Mouse (Mus musculus) gastrocnemius, adult 8-10 months (tissue): ENCODE data around the gene Crb2. TPM values are rescaled to one million over a fixed set of nuclear protein-coding genes. Genes with fewer than 3 reads are reported as not detected.

Experiments
- DNase-seq, 2 experiments: peaks; one replicate each; pipeline ENCODE4 v3.0.0; 2022; ENCODE audit warnings: low spot score in 2 of 2
- total RNA-seq, 4 experiments: library from RNA; stranded (reverse); gene quantifications; 2 replicates each; pipeline ENCODE4 v1.2.4; 2022

Gene Crb2
- total RNA-seq, 4 experiments from 2014 or later: 0.02 to 0.08 (median 0.04) TPM; not detected in 1

DNA sequence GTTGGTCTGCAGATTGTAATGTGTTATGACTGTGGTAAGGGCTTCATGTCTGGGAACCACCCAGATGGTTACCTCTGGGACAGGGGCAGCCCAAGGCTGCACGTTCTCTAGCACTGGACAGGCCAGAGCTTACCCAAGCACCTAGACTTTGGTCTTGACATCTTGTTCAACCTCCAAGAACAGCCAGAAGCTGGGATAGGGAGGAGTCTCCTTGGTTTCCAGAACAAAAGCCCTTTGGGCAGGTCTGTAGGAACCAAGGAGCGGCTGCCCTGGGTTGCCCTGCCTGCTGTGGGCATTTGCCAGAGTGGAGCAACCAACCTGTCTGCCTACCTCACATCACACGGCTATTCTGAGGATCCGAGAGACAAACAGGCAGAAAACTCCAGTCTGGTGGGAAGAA is 21.0 kb downstream of the Crb2 start:
- no peak for DNase-seq

DNA sequence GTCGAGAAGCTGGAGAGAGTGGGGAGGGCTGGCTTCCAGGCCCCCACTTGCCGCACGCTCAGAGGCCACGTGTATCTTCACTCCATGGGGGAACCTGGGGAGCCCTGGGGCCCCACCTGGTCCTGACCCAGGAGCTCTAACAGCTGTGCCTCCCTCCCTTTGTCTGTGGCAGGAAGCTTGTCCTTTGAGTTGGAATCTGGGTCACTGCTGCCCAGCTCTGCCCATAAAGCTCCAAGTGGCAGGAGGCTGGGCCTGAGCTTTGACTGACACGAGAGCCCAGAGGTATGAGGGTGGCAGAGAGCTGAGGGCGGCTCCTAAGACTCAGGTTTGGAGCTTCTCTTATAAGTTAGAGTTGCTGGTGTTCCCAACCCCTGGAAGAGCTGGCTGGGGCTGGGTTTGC is 23.1 kb downstream of the Crb2 start:
- no peak for DNase-seq

DNA sequence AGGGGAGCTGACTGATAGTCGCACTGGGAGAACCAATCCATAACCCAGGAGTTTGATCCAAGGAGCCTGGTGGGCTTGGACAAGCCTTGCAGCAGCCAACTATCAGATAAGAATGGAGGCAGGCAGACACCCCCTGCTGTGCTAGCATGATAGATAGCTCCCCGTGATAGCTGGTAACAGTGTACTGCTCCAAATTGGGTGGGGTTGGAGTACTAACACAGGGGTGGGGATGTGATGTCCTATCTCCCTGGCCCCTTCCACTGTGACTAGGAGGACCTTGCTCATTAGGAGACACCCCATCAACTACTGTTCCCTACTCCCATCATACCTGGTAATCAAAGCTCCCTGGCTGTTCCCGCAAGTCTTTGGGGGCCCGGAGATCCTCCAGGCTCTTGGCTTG is 25.6 kb downstream of the Crb2 start:
- no peak for DNase-seq

DNA sequence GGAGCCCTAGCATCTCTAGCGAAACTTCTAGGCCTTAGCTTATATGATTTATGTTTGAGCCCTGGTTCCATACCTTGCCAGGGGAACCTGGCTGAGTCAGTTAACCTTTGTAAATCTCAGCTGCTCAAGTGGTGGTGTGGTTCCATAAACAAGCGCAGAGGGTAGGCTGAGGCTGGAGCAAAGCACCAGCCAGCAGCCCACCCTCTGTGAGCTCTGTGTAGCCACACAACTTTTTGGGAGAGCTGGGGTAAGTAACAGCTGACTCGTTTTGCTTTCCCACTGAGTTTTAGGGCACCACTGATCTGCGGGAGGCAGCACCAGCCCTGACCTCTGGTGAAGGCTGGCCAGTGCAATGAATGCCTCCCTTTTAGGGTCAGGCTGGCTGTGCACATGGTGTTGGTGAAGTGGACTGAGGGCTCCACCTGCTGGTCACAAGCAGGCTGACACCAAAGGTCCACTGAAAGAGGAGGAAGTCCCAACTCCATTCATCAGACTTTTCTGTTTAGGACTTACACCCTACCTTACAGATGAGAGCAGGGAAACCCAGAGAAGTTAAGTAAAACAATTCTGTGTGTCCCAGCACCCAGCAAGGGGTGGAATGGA is 26.7 kb downstream of the Crb2 start:
- DNase-seq: peak; percentile 18 to 32

DNA sequence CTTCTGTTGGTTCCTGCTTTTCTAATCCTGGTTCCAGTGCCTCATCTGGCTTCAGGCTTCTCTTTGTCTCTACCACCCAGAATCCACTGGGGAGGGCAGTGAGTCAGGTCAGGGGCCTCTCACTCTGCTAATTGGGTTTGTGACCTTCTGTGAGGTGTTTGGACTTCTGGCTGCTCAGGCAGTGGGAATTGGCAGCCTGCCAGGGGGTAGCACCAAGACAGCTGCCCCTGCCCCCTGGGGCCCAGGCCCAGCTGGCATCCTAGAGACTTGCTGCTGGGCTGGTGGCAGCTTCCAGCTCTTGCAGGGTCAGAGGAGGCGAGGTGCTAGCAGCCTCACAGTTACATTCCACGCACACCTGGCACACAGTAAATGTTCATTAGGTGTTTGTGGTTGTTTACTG is 35.6 kb downstream of the Crb2 start:
- no peak for DNase-seq

DNA sequence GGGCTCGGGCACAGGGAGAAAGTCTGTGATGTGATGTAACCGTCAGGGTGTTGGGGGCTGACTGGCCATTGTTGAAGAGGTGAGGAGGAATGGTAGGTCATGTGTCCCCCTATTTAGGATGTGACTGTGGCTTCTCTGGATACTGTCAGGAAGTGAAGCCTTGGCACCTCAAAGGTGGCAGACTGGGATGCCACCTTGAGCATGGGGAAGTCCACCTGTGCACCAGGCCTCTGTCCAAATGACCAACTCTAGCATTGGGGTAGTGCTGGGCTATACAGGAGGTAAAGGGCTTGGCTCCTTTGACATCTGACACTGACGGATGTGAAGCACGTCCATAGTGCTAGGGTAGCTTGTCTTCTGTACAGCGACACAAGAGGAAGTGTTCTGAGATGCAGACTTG is 36.4 kb downstream of the Crb2 start:
- DNase-seq: no peak

DNA sequence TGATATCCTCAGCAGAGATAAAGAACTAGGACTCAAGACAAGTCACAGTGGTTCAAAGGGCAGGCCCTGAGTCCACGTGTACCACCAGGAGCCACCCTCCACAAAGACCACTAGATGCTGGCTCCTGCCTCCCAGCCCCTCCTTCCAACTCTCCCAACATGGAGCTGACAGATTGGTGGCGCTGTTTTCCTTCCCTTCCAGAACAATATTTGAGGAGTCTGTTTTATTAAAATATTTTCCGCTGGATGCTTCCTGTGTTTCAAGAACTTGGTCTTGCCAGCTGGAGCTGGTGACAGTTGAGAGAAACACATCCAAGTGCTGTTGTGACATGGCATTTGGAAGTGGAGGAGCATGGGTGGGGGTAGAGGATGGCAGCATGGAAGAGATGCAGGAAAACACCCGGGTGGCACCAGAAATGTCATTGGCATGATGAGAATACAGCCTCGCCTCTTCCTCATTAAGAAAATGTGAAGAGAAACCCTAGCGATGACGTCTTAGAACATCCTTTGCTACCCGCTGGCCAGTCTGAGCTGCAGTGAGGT is 38.8 kb downstream of the Crb2 start:
- no peak for DNase-seq

DNA sequence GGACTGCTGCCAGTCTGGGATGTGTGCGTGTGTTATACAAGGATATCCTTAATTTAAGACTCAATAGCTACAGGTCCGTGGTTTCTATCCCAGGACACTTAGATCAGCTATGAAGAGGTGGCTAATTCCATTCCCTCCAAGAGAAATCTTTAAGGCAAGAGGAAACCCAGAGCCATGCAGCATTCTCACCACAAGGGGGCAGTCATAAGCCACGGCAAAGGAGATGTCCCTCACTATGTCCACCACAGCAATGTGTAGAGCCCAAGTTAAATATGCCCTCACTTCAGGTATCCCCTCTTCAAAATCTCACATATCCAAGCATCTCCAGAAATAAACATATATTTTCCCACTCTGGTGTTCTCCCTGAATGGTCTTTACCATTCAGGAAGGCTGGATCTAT is 39.6 kb downstream of the Crb2 start:
- peak; percentile 43 to 49 for DNase-seq

DNA sequence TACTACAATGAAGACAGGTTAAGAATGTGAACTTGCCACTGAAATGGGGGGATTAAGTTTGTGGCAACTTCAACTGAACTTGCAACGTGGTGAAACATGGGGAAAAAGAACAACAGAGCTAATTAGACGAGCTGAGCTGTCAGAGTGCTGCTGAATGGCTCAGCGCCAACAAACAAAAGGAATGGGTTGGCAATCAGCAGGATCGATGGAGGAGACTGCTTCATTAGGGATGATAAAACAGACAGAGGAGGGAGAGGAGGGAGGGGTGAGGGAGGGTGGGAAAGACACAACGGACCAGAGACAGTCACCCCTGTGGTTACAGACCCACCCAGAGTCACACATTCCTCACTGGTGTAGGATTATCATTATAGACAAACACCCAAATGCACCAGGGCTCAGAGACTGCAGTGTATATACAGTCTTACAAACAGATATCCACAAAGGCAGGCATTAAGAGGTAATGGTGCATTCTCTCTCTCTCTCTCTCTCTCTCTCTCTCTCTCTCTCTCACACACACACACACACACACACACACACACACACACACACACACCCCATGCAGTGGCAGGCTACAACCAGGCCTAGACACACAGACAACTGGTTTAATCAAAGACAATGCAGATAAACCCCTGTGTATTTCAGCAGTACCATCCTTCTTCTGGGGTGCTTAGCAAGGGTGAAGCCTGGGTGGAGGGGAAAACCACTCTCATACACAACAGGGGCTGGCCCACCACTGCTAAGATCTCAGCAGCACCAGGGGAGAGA is 42.9 kb downstream of the Crb2 start:
- DNase-seq: no peak

DNA sequence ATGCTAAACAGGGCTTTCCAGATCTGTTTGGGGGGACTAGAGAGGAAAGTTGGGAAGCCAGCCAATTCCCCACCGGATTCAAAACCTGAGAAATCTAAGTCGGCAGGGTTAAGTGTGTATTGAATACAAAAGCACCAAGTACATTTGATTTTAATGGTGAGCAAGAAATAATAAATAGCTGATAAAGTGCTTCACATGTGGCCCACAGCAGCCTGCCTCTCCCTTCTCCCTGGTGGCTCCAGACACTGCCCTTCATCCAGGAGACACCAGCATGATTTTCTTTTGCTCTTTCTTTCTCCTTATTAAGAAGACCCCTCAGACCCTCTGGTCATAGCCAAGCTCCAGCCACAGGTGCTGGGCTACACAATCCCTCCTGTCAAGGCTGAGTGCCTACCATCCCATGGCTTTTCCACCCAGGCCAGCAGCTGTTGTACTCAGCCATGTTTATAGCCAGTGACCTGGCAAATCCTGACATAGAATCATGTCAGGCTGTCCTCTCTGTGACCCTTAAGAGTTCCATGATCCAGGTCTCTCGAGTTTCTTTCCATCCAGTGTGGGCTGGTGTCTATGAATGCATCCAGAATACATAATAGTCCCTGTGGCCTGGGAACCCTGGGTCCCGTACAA is 43.6 kb downstream of the Crb2 start:
- peak in 1 of 2 experiments; percentile 20 for DNase-seq

DNA sequence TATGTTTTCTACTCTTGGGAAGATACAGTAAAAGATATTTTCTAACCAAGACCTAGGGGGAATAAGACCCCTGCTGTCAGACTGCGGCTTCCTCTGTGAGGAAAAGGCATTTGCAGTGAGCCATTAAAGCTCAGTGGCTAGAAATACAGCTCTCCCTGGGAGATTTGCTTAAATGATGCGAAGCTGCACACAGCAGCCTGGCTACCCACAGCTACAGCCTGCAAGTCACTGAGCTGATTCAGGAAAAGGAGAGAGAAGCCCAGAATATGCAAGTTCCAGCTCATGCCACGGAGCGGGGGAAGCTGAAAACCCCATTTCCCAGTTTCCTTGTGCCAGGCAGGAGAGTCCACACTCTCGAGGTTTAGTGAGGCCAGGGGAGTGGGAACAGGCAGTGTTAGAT is 46.1 kb downstream of the Crb2 start:
- no peak for DNase-seq

DNA sequence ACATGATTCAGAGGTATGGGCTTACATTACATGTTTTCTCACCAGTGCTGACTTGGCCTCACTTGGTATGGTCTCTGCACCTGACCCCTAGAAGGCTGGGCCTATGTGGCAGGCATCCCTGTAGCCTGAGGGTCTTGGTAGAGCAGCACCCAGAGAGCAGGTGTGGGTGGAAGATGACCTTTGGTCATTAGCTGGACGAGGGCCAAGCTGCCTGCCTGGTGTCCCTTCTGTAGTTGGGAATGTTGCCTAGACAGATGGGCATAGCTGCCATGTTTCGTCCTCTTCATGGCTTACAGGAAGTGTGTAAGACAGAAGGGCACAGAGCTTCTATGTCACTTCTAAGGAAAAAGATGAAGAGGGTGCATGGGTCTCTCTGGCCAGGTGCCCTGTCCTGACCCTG is 47.8 kb downstream of the Crb2 start:
- DNase-seq: no peak

DNA sequence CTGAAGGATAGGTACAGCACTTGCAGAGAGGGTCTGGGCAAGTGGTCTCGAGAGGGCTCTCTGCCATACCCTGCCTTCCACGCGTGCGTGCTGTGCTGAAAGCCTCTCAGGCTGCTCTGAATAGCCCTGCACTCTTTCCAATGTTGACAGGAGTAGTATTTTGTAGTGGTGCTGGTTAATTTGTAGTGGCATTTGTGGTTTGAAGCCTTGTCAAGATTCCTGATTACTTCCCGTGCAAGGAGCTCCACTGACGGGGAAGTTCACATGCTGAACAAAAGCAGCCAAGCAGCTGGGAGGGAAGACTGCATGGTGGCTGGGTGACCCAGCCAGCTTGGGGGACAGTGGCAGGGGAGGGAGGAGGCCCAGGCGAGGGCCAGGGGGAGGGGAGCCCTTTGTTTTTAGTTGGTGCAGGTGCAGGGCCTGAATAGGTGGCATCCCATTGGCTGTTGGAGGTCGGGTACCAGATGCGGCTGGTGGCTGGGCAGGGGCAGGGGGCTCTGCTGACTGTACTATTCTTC is 53.8 kb downstream of the Crb2 start:
- no peak for DNase-seq

DNA sequence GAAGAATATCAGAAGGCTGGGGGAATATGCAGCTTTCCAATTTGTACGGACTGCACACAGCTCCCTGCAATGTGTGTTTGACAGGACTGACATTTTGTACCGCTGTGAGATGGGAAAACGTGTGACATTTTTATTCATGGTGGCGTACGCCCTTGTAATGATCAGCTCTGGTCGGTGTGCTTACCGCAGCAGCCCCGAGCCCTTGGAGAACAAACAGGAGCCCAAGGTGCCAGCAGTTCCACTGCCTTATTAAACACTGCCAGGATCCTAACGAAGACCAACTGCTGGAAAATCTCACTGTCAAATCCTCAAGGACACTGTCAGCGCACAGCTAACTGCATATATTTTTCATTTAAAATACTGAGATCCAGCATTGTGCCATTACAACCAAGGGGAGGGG is 56.2 kb downstream of the Crb2 start:
- DNase-seq: no peak

DNA sequence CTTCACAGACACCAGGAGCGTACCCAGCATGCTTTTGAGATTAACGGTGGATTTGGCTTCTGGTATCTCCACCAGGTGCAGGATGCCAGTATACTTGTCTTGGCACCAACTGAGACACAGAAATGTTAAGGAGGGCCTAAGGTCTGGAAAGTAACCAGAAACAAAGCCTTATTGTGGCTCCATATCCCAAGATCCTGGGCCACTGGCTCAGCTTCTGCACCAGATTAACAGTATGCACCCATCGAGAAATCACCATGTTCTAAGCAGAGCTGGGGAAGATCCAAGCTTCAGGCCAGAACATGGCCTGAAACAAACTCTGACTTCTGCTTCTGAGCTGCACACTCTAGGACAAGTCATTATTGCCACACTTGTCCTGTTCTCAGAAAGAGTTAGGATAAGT is 60.9 kb downstream of the Crb2 start:
- DNase-seq: no peak

DNA sequence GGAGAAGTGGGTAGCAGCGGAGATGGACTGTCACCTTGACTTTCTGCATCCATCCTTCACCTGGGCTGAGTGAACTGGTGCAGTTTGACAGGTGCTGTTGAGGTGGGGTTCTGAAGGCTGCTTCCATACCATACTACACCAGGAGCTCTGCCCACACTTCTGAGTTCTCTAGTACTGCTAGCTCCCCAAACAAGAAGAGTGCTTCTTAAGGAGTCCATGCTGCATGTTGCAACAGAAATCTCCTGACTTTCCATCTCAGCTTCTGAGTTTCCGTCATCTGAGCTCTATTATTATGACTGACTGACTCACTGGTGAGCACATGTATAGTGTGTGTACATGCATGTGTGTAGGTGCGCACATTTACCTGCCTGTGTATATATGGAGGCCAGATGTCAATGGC is 61.5 kb downstream of the Crb2 start:
- DNase-seq: no peak

DNA sequence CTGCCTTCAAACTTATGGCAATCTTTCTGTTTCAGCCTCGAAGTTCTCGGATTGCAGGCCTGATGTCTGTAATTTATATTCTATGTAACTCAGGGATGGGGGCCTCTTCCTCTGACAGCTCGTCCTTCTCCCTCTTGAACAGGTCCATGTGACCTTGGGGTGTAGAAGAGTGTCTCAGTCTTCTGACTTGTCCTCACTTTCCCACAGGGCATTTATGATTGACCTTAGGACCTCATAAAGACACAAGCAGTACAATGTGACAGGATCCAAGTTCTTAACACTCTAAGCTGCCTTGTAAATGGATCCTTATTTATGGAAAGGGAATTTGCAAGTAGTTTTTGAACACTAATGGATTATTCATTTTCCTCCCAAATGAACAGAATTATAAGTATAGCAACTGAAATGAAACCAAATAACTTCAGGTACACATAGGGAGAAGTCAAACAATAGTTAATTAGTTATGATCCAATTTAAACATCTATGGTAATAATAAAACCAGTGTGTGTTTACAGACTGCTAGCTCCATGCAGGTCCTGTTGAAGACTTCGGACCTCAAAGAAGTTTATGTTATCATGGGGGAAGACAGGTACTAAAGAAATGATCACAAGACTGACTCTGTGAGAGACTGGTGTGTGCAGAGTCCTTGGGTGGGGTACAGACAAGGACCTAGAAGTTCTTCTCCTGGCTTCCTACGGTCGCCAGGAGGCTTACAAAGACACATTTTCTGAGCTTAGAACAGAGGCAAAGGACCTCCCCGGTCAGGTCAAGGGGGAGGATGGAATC is 62.3 kb downstream of the Crb2 start:
- DNase-seq: no peak

DNA sequence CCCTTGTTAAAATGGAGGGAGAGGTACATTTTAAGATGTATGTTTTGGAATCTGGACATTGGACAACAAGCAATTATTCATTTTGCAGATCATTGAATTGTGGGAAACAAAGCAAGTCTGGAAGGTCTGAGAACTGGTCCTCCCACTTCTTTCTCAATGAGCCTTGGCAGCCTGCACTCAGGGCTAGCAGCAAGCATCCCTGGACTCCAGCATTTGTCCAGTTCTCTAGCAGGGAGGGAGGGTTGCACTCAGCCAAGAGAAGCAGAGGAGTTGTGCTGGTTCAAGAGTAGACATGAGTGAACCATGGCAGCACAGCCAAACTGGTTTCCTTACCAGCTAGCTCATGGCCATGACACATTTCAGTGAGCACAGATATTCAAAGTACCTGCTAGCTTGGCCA is 63.9 kb downstream of the Crb2 start:
- no peak for DNase-seq

DNA sequence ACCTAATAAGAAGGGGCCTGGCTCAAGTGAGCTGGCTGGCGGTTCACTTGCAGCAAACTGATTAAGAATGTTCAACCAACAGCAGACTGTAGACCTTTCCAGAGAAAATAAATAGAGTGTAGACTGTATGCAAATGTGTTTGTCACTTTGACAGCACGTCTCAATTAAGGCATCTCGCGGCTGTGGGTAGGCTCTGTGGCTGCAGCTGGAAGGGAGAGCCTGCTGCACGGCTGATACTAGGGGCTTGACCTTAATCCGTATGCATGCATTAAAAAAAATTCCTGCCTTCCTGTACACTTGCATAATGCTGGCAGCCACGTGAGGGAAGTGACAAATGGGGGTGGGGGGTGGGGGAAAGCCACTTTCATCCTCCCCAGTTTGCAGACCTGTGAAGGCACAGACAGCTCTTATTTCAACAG is 66.1 kb downstream of the Crb2 start:
- DNase-seq: no peak

DNA sequence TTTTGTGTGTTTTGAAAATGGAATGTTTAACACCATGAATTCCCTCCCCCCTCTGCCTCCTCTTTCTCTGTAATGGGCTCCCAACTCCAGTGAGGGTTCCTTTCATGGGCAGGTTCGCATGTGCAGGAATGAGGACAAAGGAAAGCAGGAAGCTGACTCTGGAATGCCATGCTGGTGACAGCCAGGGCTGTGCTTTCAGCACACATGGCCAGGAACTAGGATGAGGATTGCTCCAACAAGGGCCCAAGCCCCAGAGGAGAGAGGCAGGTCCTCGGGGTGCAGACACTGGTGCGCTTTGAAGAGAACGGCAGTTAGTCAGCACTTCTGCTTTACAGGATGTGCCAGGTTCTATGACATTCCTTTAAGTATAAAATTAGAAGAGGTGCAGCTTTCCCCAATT is 66.7 kb downstream of the Crb2 start:
- DNase-seq: no peak
